Mouse (Mus musculus) R1 (cell line): ENCODE measurements around the gene 4933414I15Rik.

Experiments
- DNase-seq: peaks from one replicate; pipeline ENCODE4 v3.0.0-alpha.2; 2018; ENCODE audit warnings: low read depth, low spot score

Gene 4933414I15Rik

GRCm38 (mm10) chr11:50943506-50943905 lies at the start of gene 4933414I15Rik:
Gene 4933414I15Rik (minus strand): TSS chr11:50943765.
- no peak for DNase-seq

- no peak for DNase-seq
Observed at GRCm38 (mm10) chr11:50981667-50982066, 38.1 kb upstream of the 4933414I15Rik start, which contains the start of gene Olfr1377. Gene Olfr1377 (plus strand): TSS chr11:50981967.

- DNase-seq: peak; percentile 33
Observed at GRCm38 (mm10) chr11:50977216-50977615, 33.7 kb upstream of the 4933414I15Rik start.

- no peak for DNase-seq
Observed at GRCm38 (mm10) chr11:50966230-50966629, 22.7 kb upstream of the 4933414I15Rik start, which contains the start of gene Olfr1378. Gene Olfr1378 (plus strand): TSS chr11:50966530.

GRCm38 (mm10) chr11:50964886-50965285 lies 21.3 kb upstream of the 4933414I15Rik start:
- DNase-seq: no peak

GRCm38 (mm10) chr11:50953665-50954064 lies 10.1 kb upstream of the 4933414I15Rik start, which contains the start of gene Prop1:
Gene Prop1 (minus strand): TSS chr11:50953765.
- DNase-seq: no peak

GRCm38 (mm10) chr11:50952290-50952689 lies 8.7 kb upstream of the 4933414I15Rik start:
- DNase-seq: peak; percentile 35

- no peak for DNase-seq
Observed at GRCm38 (mm10) chr11:50942386-50942785, 1.2 kb downstream of the 4933414I15Rik start.

- peak; percentile 68 for DNase-seq
Observed at GRCm38 (mm10) chr11:50939621-50940366, 3.8 kb downstream of the 4933414I15Rik start.

GRCm38 (mm10) chr11:50938435-50938834 lies 5.1 kb downstream of the 4933414I15Rik start:
- no peak for DNase-seq

GRCm38 (mm10) chr11:50932040-50932439 lies 11.5 kb downstream of the 4933414I15Rik start:
- DNase-seq: no peak

GRCm38 (mm10) chr11:50931451-50931866 lies 12.1 kb downstream of the 4933414I15Rik start, which contains the start of gene Zfp354b:
Gene Zfp354b (minus strand): TSS chr11:50931633.
- DNase-seq: peak; percentile 93

GRCm38 (mm10) chr11:50931021-50931420 lies 12.5 kb downstream of the 4933414I15Rik start:
- DNase-seq: no peak

- DNase-seq: no peak
Observed at GRCm38 (mm10) chr11:50930469-50931014, 13.0 kb downstream of the 4933414I15Rik start.

GRCm38 (mm10) chr11:50915671-50916320 lies 27.8 kb downstream of the 4933414I15Rik start, which contains the start of gene Zfp2:
Gene Zfp2 (minus strand): TSS chr11:50916165.
- DNase-seq: peak; percentile 94

- DNase-seq: no peak
Observed at GRCm38 (mm10) chr11:50914461-50914860, 29.1 kb downstream of the 4933414I15Rik start.

GRCm38 (mm10) chr11:50913301-50913700 lies 30.3 kb downstream of the 4933414I15Rik start:
- DNase-seq: peak; percentile 47

- no peak for DNase-seq
Observed at GRCm38 (mm10) chr11:50908136-50908535, 35.4 kb downstream of the 4933414I15Rik start.

GRCm38 (mm10) chr11:50897359-50897758 lies 46.2 kb downstream of the 4933414I15Rik start:
- peak; percentile 92 for DNase-seq

- peak; percentile 46 for DNase-seq
Observed at GRCm38 (mm10) chr11:50892441-50892840, 51.1 kb downstream of the 4933414I15Rik start.
